Comparison of ENCODE assay signal across 9 mouse cellular contexts in genomic region chr5:115556217-115556616, GRCm38 (mm10). TPM values are rescaled to one million over a fixed set of nuclear protein-coding genes. Genes with fewer than 3 reads are reported as not detected.
DNase-seq lines count a peak whose midpoint lies in the region; ATAC-seq lines count a peak whose summit lies in the region.
"Had no signal": no experiment of that assay in that cellular context is flagged by ENCODE, and none has a peak within 500 bp of the region (broad histone marks: within the 10 kb centered on the region; RNA-seq: fewer than 3 reads in every experiment).

No protein-coding gene starts in this region.

- no peak overlapping the region for H3K4me2 ChIP-seq in hindbrain, embryonic 11.5 days (replicated peaks; ENCODE audit: low read depth, low read length)
- H3K4me2 ChIP-seq in hindbrain, embryonic 12.5 days (replicated peaks) = no peak overlapping the region
- H3K4me2 ChIP-seq in embryonic facial prominence, embryonic 14.5 days (ENCODE audit: low read depth, low read length) = no peak overlapping the region
- no peak overlapping the region for H3K4me2 ChIP-seq in intestine, embryonic 16.5 days (ENCODE audit: low read depth, low read length)
- H3K4me2 ChIP-seq: neural tube, embryonic 12.5 days had no signal

- H3K27ac ChIP-seq in hindbrain, embryonic 11.5 days (ENCODE audit: low read depth, low read length) = no peak overlapping the region
- H3K27ac ChIP-seq in hindbrain, embryonic 12.5 days = no peak overlapping the region
- H3K27ac ChIP-seq in embryonic facial prominence, embryonic 14.5 days (replicated peaks; ENCODE audit: low read depth, low read length) = no peak overlapping the region
- H3K27ac ChIP-seq in intestine, embryonic 16.5 days (ENCODE audit: low read length) = peak overlapping the region; percentile 61
- no peak overlapping the region for H3K27ac ChIP-seq in limb, embryonic 10.5 days
- H3K27ac ChIP-seq: neural tube, embryonic 12.5 days had no signal

- H3K36me3 ChIP-seq in hindbrain, embryonic 11.5 days (ENCODE audit: control insufficient read depth, insufficient read depth, low read length) = peaks cover 2% of the 10 kb centered on the region; the same call in 1 of the 2 replicates
- peaks cover 30% of the 10 kb centered on the region for H3K36me3 ChIP-seq in hindbrain, embryonic 12.5 days
- H3K36me3 ChIP-seq in embryonic facial prominence, embryonic 14.5 days (ENCODE audit: control insufficient read depth, insufficient read depth, low read length) = peaks cover 51% of the 10 kb centered on the region
- peaks cover 18% of the 10 kb centered on the region for H3K36me3 ChIP-seq in intestine, embryonic 16.5 days (ENCODE audit: control insufficient read depth, insufficient read depth, low read length)
- peaks cover 50% of the 10 kb centered on the region for H3K36me3 ChIP-seq in limb, embryonic 10.5 days

- no peaks in the 10 kb centered on the region for H3K27me3 ChIP-seq in hindbrain, embryonic 11.5 days (ENCODE audit: control insufficient read depth, insufficient read depth, low read length)
- no peaks in the 10 kb centered on the region for H3K27me3 ChIP-seq in hindbrain, embryonic 12.5 days
- H3K27me3 ChIP-seq in embryonic facial prominence, embryonic 14.5 days (replicated peaks; ENCODE audit: control insufficient read depth, insufficient read depth, low read length) = no peaks in the 10 kb centered on the region
- H3K27me3 ChIP-seq in intestine, embryonic 16.5 days (replicated peaks; ENCODE audit: control insufficient read depth, insufficient read depth, low read length) = no peaks in the 10 kb centered on the region
- H3K27me3 ChIP-seq in limb, embryonic 10.5 days (ENCODE audit: low read depth, poor library complexity, severe bottlenecking) = no peaks in the 10 kb centered on the region
- H3K27me3 ChIP-seq: neural tube, embryonic 12.5 days had no signal

- ATAC-seq in hindbrain, embryonic 11.5 days (ENCODE audit: low FRiP score) = no peak
- no peak for ATAC-seq in hindbrain, embryonic 12.5 days (ENCODE audit: low FRiP score)
- ATAC-seq in embryonic facial prominence, embryonic 14.5 days (ENCODE audit: low read depth) = no peak
- no peak for ATAC-seq in intestine, embryonic 16.5 days

- no peak overlapping the region for H3K4me3 ChIP-seq in hindbrain, embryonic 11.5 days (ENCODE audit: low read depth, low read length)
- no peak overlapping the region for H3K4me3 ChIP-seq in hindbrain, embryonic 12.5 days
- no peak overlapping the region for H3K4me3 ChIP-seq in embryonic facial prominence, embryonic 14.5 days (ENCODE audit: low read depth, low read length)
- H3K4me3 ChIP-seq in intestine, embryonic 16.5 days (ENCODE audit: low read length) = no peak overlapping the region
- H3K4me3 ChIP-seq in limb, embryonic 10.5 days = no peak overlapping the region
- H3K4me3 ChIP-seq: neural tube, embryonic 12.5 days had no signal

- peaks cover 4% of the 10 kb centered on the region; the same call in 1 of the 2 replicates for H3K4me1 ChIP-seq in hindbrain, embryonic 11.5 days (replicated peaks; ENCODE audit: control insufficient read depth, insufficient read depth, low read length)
- peaks cover 13% of the 10 kb centered on the region for H3K4me1 ChIP-seq in hindbrain, embryonic 12.5 days
- peaks cover 5% of the 10 kb centered on the region; the same call in 1 of the 2 replicates for H3K4me1 ChIP-seq in embryonic facial prominence, embryonic 14.5 days (ENCODE audit: control insufficient read depth, insufficient read depth, low read length)
- H3K4me1 ChIP-seq in intestine, embryonic 16.5 days (ENCODE audit: control insufficient read depth, insufficient read depth, low read length) = peaks cover 14% of the 10 kb centered on the region
- peaks cover 18% of the 10 kb centered on the region for H3K4me1 ChIP-seq in limb, embryonic 10.5 days

- H3K9me3 ChIP-seq in hindbrain, embryonic 11.5 days (ENCODE audit: control insufficient read depth, low read length) = no peaks in the 10 kb centered on the region
- no peaks in the 10 kb centered on the region for H3K9me3 ChIP-seq in hindbrain, embryonic 12.5 days (replicated peaks)
- no peaks in the 10 kb centered on the region for H3K9me3 ChIP-seq in embryonic facial prominence, embryonic 14.5 days (ENCODE audit: control insufficient read depth, low read length)
- H3K9me3 ChIP-seq in intestine, embryonic 16.5 days (ENCODE audit: control insufficient read depth, low read length) = no peaks in the 10 kb centered on the region
- no peaks in the 10 kb centered on the region for H3K9me3 ChIP-seq in limb, embryonic 10.5 days (replicated peaks)
- H3K9me3 ChIP-seq: neural tube, embryonic 12.5 days had no signal

- no peak overlapping the region for H3K9ac ChIP-seq in hindbrain, embryonic 11.5 days (ENCODE audit: low read depth, low read length)
- no peak overlapping the region for H3K9ac ChIP-seq in hindbrain, embryonic 12.5 days
- no peak overlapping the region for H3K9ac ChIP-seq in embryonic facial prominence, embryonic 14.5 days (ENCODE audit: low read depth, low read length)
- H3K9ac ChIP-seq in intestine, embryonic 16.5 days (ENCODE audit: low read depth, low read length) = no peak overlapping the region
- H3K9ac ChIP-seq: neural tube, embryonic 12.5 days had no signal

- peak; percentile 88 for DNase-seq in hindbrain, embryonic 11.5 days (ENCODE audit: low spot score)
- peak; percentile 64 for DNase-seq in adrenal gland, postnatal 25 days
- peak; percentile 81 for DNase-seq in embryonic facial prominence, embryonic 14.5 days (ENCODE audit: low spot score)
- DNase-seq in limb, embryonic 10.5 days (ENCODE audit: low spot score) = peak; percentile 83
- DNase-seq in natural killer cell, adult 2 months (ENCODE audit: low spot score in 2 of 2) = peak; percentile 55 to 65
- peak; percentile 35 to 72 for DNase-seq in thymus, postnatal 10 days (ENCODE audit: low spot score in 2 of 2)

- WGBS in hindbrain, embryonic 11.5 days = 12% methylated on average over 8 of the region's 8 CpGs
- WGBS in hindbrain, embryonic 12.5 days = 9% methylated on average over 8 of the region's 8 CpGs
- 5% methylated on average over 8 of the region's 8 CpGs for WGBS in embryonic facial prominence, embryonic 14.5 days
- 11% methylated on average over 8 of the region's 8 CpGs for WGBS in intestine, embryonic 16.5 days
- 11% methylated on average over 8 of the region's 8 CpGs for WGBS in limb, embryonic 10.5 days

RNA-seq across cellular contexts. Expression of gene Rplp0, which starts 3.0 kb away (rescaled TPM):
- 1,244 and 1,247 TPM in 2 replicates for polyA plus RNA-seq in hindbrain, embryonic 11.5 days (2014; fragmentation: Nextera tagmentation; extraction: Ambion mirVana)
- polyA plus RNA-seq in hindbrain, embryonic 12.5 days (2016; fragmentation: Nextera tagmentation; extraction: Ambion mirVana) = 819 and 900 TPM in 2 replicates
- 743 and 806 TPM in 2 replicates for total RNA-seq in adrenal gland, postnatal 25 days (2021)
- 1,928 and 1,996 TPM in 2 replicates for polyA plus RNA-seq in embryonic facial prominence, embryonic 14.5 days (2014; fragmentation: Nextera tagmentation; extraction: Ambion mirVana)
- polyA plus RNA-seq in intestine, embryonic 16.5 days (2015; fragmentation: Nextera tagmentation; extraction: Ambion mirVana) = 1,506 and 1,615 TPM in 2 replicates
- polyA plus RNA-seq in limb, embryonic 10.5 days (2016; fragmentation: Nextera tagmentation; extraction: Ambion mirVana) = 1,442 and 1,757 TPM in 2 replicates

RNA-seq across cellular contexts. Expression of gene Gcn1l1, which starts 8.8 kb away (rescaled TPM):
- 31.8 and 39.4 TPM in 2 replicates for polyA plus RNA-seq in hindbrain, embryonic 11.5 days (2014; fragmentation: Nextera tagmentation; extraction: Ambion mirVana)
- 57.6 and 62.5 TPM in 2 replicates for polyA plus RNA-seq in hindbrain, embryonic 12.5 days (2016; fragmentation: Nextera tagmentation; extraction: Ambion mirVana)
- total RNA-seq in adrenal gland, postnatal 25 days (2021) = 71.9 and 76.6 TPM in 2 replicates
- polyA plus RNA-seq in embryonic facial prominence, embryonic 14.5 days (2014; fragmentation: Nextera tagmentation; extraction: Ambion mirVana) = 40.3 and 41.9 TPM in 2 replicates
- 25.5 and 26.3 TPM in 2 replicates for polyA plus RNA-seq in intestine, embryonic 16.5 days (2015; fragmentation: Nextera tagmentation; extraction: Ambion mirVana)
- polyA plus RNA-seq in limb, embryonic 10.5 days (2016; fragmentation: Nextera tagmentation; extraction: Ambion mirVana) = 63.3 and 63.8 TPM in 2 replicates

RNA-seq across cellular contexts. Expression of gene Pxn, which starts 49.7 kb away (rescaled TPM):
- 9.0 and 10.1 TPM in 2 replicates for polyA plus RNA-seq in hindbrain, embryonic 11.5 days (2014; fragmentation: Nextera tagmentation; extraction: Ambion mirVana)
- polyA plus RNA-seq in hindbrain, embryonic 12.5 days (2016; fragmentation: Nextera tagmentation; extraction: Ambion mirVana) = 34.0 and 39.2 TPM in 2 replicates
- total RNA-seq in adrenal gland, postnatal 25 days (2021) = 38.4 and 45.8 TPM in 2 replicates
- 28.6 and 28.8 TPM in 2 replicates for polyA plus RNA-seq in embryonic facial prominence, embryonic 14.5 days (2014; fragmentation: Nextera tagmentation; extraction: Ambion mirVana)
- 71.9 and 88.2 TPM in 2 replicates for polyA plus RNA-seq in intestine, embryonic 16.5 days (2015; fragmentation: Nextera tagmentation; extraction: Ambion mirVana)
- polyA plus RNA-seq in limb, embryonic 10.5 days (2016; fragmentation: Nextera tagmentation; extraction: Ambion mirVana) = 36.8 and 45.3 TPM in 2 replicates
